Mouse (Mus musculus) heart, postnatal 0 days (tissue): ENCODE measurements at regions not wholly inside any gene's neighbourhood (a gene's known extent, or its start where the extent isn't known, plus 50 kb on each side); places are given as distances from the start of the nearest gene placed in this dataset.

Experiments used
- CTCF ChIP-seq: IDR thresholded peaks from 2 replicates; pipeline ENCODE4 v1.5.1; 2016; ENCODE audit warnings: antibody characterized with exemption, control low read depth, low read depth
- EP300 ChIP-seq: IDR thresholded peaks from 2 replicates; pipeline ENCODE4 v1.6.1; 2016; ENCODE audit warnings: antibody characterized with exemption, low read depth

DNA sequence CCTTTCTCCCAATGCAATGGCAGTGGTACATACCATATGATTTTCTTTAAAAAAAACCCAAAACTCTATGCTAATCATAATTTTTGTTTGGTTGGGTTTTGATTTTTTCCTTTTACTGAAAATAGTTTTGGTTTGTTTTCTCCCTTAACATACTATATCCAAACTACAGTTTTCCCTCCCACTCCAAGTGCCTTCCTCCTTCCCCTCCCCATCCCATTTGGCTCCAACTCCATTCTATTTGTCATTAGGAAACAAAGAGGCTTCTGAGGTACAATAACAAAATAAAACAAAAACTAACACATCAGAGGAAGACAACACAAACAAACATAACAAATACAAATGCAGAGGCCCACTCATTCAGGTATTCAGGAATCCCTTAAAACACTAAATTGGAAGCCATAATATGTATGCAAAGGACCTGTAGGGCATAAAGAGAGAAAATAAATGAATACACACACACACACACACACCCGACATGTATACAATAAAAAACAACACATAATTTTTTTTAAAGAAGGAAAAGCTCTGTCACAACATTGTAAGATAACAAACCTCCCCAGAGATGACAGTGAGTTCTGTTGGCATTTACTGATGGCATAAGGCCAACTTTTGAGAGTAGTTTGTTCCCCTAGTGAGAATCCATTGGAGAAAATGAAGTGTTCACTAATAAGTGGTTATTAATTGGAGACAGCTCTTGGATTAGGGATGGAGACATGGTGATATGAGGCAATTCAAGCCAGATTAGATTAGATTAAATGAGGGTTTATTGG lies 230.5 kb upstream of the Ell2 start:
- TF ChIP-seq CTCF (no peak), EP300 (no peak)
